20 mouse cellular contexts compared by ENCODE assay signal in the genomic region with DNA sequence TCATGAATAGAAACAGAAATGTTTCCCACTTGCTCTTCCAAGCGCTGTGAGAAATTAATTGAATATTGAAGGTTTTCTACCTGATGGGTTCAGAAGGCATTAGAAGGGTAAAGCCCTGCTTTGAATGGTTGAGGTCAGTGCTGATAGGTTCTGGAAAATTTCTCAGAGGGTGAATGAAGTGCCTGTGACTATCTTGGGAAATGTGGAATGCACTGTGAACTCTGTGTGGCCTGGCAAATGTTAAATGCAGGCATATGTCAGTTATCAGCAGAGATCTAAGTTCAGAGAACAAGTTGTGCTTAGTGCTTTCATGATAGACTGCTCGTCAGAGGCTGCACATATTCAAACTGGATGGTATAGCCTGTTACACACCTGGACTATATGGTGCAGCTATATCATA.
"Had no signal": no experiment of that assay in that cellular context is flagged by ENCODE, and none has a peak within 500 bp of the region (broad histone marks: within the 10 kb centered on the region; RNA-seq: fewer than 3 reads in every experiment).

No protein-coding gene starts in this region.

- H3K4me3 ChIP-seq: layer of hippocampus, adult 2 months; limb, embryonic 10.5 days; limb, embryonic 13.5 days; liver, embryonic 12.5 days; liver, embryonic 15.5 days; lung, embryonic 15.5 days; megakaryocyte, embryonic 14.5 days; midbrain, embryonic 10.5 days; midbrain, embryonic 13.5 days; myocyte; neural tube, embryonic 13.5 days had no signal

- H3K4me2 ChIP-seq: limb, embryonic 13.5 days; liver, embryonic 12.5 days; liver, embryonic 15.5 days; lung, embryonic 15.5 days; midbrain, embryonic 13.5 days; neural tube, embryonic 13.5 days had no signal

- H3K36me3 ChIP-seq: limb, embryonic 10.5 days; limb, embryonic 13.5 days; liver, embryonic 12.5 days; liver, embryonic 15.5 days; lung, embryonic 15.5 days; midbrain, embryonic 10.5 days; midbrain, embryonic 13.5 days; neural tube, embryonic 13.5 days had no signal

- H3K4me1 ChIP-seq: liver, embryonic 12.5 days; liver, embryonic 15.5 days; lung, embryonic 15.5 days; megakaryocyte, embryonic 14.5 days; midbrain, embryonic 10.5 days had no signal

- H3K9me3 ChIP-seq: limb, embryonic 10.5 days; limb, embryonic 13.5 days; liver, embryonic 12.5 days; liver, embryonic 15.5 days; lung, embryonic 15.5 days; megakaryocyte, embryonic 14.5 days; midbrain, embryonic 10.5 days; midbrain, embryonic 13.5 days; neural tube, embryonic 13.5 days had no signal

- DNase-seq: kidney, postnatal 25 days; layer of hippocampus, adult 9-11 months; liver; lung, adult 18-20 months; lung, postnatal 10 days; lung, postnatal 36 days; thymus, adult 18-20 months; thymus, postnatal 36 days had no signal

- H3K27me3 ChIP-seq: limb, embryonic 13.5 days; liver, embryonic 12.5 days; liver, embryonic 15.5 days; lung, embryonic 15.5 days; megakaryocyte, embryonic 14.5 days; midbrain, embryonic 13.5 days; neural tube, embryonic 13.5 days had no signal

- H3K9ac ChIP-seq: limb, embryonic 13.5 days; liver, embryonic 12.5 days; liver, embryonic 15.5 days; lung, embryonic 15.5 days; midbrain, embryonic 13.5 days; neural tube, embryonic 13.5 days had no signal

- H3K27ac ChIP-seq: layer of hippocampus, adult 2 months; limb, embryonic 10.5 days; limb, embryonic 13.5 days; liver, embryonic 12.5 days; liver, embryonic 15.5 days; lung, embryonic 15.5 days; midbrain, embryonic 10.5 days; midbrain, embryonic 13.5 days; neural tube, embryonic 13.5 days had no signal

- ATAC-seq: liver, embryonic 12.5 days; midbrain, embryonic 13.5 days; midbrain, embryonic 16.5 days had no signal
